Mouse (Mus musculus): Measurements from ENCODE around the gene Gimd1.

Gimd1 gene

GRCm38 (mm10) chr3:132629601-132630239 lies at the start of gene Gimd1:
TSS of gene Gimd1 (plus strand) at chr3:132629820.
- in situ Hi-C loops (cut with MboI; ENCODE audit: low sequenced_read_pairs), result no loop called here

DNA sequence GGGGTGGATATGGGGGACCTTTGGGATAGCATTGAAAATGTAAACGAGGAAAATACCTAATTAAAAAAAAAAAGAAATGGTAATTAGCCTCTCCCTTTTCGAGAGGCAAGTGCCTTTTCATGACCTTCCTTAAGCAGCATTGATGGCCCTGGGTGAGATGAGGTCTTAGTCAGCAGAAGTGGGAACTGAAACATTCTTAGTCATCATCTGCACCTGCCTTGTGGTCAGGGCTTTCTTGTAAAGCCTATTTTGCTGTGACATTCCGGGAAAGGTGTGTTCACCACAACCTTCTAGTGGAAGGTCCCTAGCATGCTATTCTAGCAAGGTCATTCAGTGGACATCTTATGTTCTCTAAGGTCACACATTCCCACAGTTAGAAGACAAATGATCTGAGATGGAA lies 48.4 kb upstream of the Gimd1 start:
- in situ Hi-C loops (cut with MboI; ENCODE audit: low sequenced_read_pairs), result no loop called here

GRCm38 (mm10) chr3:132582339-132582738 lies 47.3 kb upstream of the Gimd1 start:
- in situ Hi-C loops (cut with MboI; ENCODE audit: low sequenced_read_pairs), result no loop called here

DNA sequence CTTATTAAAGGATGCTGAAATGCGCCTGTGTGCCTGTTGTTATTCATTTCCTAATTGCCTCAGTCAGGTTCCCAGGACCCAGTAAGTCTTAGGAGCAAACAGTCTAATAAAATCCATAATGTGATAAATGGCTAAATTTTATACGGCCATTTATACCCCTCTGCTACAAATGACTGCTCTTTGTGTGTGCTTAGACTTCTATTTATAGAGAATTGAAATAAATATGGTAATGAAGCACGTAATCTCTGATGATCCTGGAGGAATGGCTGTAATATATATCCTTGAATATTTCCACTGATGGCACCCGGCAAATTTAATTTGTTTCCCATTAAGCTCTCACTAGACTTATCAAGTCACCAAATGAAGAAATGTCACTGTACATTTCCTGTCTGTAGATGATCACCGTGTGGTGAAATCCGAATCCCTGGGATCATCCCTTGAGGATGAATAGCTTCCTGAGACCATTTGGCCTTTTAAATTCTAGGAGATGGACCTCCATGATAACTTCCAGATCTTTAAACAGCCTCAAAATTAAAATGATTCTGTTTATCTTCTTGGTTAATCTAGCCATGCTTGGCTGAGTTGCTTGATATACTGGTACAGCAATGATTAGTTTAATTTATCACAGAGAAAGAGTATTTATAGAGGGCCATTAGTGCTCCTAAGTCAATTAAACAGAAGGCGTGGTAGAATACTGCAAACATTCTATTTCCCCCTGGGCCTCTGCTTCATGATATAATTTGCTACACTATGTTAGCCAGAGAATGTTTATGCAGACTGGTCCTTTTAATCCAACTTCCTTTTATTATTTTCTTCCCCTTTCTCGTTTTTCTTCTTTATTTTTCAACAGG lies 44.3 kb upstream of the Gimd1 start:
- in situ Hi-C loops (cut with MboI; ENCODE audit: low sequenced_read_pairs), result no loop called here

GRCm38 (mm10) chr3:132588146-132588545 lies 41.5 kb upstream of the Gimd1 start:
- in situ Hi-C loops (cut with MboI; ENCODE audit: low sequenced_read_pairs), result no loop called here

DNA sequence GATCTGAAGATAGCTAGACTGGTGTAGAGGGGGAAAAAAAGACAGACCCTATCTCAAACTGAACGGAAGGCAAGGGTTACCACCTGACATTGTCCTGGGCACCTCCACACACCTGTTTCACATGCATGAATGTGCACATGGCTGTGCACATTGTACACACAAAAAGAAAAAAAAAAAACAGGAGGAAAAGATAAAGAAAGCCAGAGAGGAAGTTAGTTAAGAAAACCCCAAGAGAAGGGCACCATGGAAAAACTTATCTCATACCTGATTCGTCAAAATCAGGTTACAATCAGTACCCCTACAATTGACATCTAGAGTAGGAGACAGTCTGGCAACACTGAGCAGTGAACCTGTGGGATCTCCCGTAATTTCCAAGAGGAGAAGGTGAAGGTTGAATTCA lies 39.6 kb upstream of the Gimd1 start:
- in situ Hi-C loops (cut with MboI; ENCODE audit: low sequenced_read_pairs), result no loop called here

DNA sequence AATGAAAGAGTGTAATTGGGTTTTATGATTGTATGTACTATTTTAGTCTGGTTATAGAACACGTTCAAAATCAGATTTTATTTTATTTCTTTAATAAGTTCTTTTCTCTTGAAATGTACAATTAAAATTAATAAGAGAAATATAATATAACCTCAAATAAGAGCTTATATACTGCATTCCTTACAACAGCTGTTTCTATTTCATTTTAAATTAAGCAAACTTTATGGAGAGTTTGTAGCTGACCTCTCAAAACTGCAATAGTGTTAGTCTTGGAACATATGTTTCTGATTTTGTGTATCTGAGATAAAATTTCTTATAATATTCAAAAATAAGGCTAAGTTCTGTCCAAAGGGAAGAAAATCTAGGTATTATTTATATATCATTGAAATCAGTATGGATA lies 39.0 kb upstream of the Gimd1 start:
- in situ Hi-C loops (cut with MboI; ENCODE audit: low sequenced_read_pairs), result no loop called here

DNA sequence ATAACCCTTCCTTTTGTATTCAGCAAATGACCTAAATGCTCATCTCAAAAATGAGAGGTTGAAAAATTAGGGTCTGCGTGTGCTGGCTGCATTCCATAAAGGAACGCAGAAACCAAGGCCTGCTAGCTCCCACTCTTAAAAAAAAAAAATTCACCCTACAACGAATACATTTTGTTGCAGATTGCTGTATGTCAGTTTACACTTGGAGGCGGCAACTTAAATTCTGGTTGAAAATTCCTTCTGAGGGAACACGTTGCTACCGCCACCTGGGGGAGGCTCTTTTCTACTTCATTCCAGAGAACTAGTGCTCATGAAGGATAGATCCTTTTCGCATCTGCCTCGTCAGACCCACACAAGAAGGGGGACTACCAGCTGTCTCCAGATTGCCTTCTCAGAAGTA lies 879 bp upstream of the Gimd1 start:
- in situ Hi-C loops (cut with MboI; ENCODE audit: low sequenced_read_pairs), result no loop called here

GRCm38 (mm10) chr3:132633261-132633660 lies 3.6 kb downstream of the Gimd1 start:
- in situ Hi-C loops (cut with MboI; ENCODE audit: low sequenced_read_pairs), result no loop called here

DNA sequence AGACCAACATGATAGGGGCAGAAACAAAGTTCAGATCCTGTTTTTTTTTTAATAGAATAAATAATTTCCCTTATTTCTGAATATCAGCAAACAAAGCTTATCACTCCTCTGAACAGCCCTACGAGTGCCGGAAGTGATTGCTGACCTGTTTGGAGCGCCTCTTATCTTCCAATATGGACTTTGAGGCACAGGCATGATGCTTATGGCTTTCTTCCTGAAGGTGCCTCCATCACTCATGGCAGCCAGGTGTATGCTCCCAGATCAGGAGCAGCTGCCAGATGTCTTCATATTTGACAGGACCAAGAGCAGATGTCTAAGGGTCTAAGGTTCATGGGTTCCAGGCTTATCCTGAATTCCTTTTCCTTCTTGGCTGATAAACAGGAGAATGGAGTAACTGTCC lies 7.5 kb downstream of the Gimd1 start:
- in situ Hi-C loops (cut with MboI; ENCODE audit: low sequenced_read_pairs), result no loop called here

GRCm38 (mm10) chr3:132644071-132644470 lies 14.5 kb downstream of the Gimd1 start:
- in situ Hi-C loops (cut with MboI; ENCODE audit: low sequenced_read_pairs), result no loop called here

GRCm38 (mm10) chr3:132646814-132647213 lies 17.2 kb downstream of the Gimd1 start:
- in situ Hi-C loops (cut with MboI; ENCODE audit: low sequenced_read_pairs), result no loop called here

GRCm38 (mm10) chr3:132649368-132649767 lies 19.7 kb downstream of the Gimd1 start:
- in situ Hi-C loops (cut with MboI; ENCODE audit: low sequenced_read_pairs), result no loop called here

DNA sequence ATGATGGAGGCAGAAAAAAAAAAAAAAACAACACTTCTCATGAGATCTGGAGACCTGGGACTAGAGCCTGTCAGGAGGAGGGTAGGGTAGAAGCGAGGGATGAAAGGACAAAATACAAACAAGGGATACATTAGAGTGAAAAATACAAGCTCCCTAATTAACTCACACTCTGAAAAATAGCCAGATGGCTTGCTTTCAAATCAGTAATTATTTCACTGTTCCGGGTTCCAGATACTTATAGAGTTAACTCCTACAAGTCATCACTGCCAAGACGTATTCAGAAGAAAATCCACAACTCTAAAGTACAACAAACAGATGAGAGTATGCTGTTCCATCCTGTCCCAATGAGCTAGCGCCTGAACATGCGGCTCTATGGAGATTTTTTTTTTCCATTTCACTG lies 20.6 kb downstream of the Gimd1 start:
- in situ Hi-C loops (cut with MboI; ENCODE audit: low sequenced_read_pairs), result no loop called here

DNA sequence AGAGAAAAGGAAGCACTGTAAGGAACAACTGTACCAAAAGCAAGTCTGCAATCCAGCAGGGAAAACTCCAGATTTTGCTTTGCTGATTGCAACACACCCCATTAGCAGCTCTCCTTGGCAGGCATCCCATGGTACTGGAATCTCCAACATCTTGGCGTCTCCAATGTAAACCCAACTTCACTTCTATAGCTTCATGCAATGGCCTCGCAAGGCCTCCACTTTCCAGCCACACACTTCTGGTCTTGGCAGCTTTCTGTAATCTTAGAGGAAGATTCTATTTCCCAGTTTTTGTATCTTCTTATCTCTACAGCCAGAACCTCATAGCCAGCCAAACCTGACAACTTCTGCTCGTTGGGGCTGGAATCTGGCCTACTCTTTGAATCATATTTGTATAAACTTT lies 22.2 kb downstream of the Gimd1 start:
- in situ Hi-C loops (cut with MboI; ENCODE audit: low sequenced_read_pairs), result no loop called here

DNA sequence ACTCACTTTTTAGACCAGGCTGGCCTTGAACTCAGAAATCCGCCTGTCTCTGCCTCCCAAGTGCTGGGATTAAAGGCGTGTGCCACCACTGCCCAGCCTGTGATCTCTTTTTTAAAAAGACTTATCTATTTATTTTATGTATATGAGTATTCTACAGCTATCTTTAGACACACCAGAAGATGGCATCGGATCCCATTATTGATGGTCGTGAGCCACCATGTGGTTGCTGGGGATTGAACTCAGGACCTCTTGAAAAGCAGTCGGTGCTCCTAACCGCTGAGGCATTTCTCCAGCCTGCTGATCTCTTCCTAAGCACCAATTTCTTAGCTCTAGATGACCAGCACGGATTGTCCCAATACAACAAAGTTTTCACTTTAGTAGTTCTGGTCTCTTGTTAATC lies 24.3 kb downstream of the Gimd1 start:
- in situ Hi-C loops (cut with MboI; ENCODE audit: low sequenced_read_pairs), result no loop called here

DNA sequence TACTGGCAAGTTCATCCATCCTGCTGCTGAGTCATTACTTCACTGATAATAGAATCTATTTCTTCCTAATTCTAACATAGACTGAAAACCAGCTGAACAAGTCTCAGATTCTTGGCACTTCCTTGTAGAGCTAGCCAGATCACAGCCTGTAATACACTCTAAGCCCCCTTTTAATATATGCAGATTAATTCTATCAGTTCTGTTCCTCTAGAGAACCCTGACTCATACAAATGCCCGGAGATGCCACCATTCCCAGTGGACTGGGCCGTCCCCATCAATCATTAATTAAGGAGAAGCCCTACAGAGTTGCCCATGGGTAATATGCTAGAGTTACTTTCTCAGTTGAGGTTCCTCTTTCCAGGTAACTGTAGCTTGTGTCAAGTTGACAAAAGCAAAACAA lies 26.3 kb downstream of the Gimd1 start:
- in situ Hi-C loops (cut with MboI; ENCODE audit: low sequenced_read_pairs), result no loop called here

- in situ Hi-C loops (cut with MboI; ENCODE audit: low sequenced_read_pairs), result no loop called here
Measured at GRCm38 (mm10) chr3:132677494-132677893, 47.9 kb downstream of the Gimd1 start.

GRCm38 (mm10) chr3:132683447-132684230 lies 54.0 kb downstream of the Gimd1 start, which contains the start of gene Tbck:
TSS of gene Tbck (plus strand) at chr3:132684144.
- in situ Hi-C loops (cut with MboI; ENCODE audit: low sequenced_read_pairs), result no loop called here

DNA sequence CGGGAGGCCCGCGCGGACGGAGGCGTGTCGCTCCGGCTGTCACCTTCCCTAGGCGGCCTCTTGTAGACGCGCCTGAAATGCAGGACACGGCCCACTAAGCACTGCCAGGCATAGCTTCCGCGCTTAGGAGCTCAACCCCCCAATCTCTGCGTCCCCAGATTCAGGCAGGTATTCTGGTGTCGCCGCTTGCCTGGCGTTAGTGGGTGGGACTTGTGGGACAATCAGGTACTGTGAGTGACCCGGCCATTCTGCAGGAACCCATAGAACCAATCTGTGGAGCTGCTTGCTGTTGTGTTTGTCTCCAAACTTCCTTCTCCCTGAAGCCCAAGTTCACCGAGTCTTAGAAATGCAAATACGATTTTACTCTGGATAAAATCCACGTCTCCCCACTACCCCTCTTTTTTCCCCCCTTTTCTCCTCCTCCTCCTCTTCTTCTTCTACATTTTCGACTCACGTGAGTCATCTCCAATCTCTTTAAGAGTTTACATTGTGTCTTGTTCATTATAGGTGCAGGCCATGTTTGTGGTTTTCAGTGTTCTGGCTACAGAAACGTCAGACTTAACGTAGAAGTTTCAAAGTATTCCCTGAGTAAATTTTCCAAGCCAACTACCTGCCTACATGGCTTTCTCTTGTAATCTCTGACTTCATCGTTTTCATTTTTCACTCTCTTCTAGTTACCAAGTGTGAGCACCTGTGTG lies 54.8 kb downstream of the Gimd1 start, which contains the start of gene Aimp1:
Gene Aimp1, minus strand, starts transcription at position 140 of the 698 bp plus-strand sequence.
- in situ Hi-C loops (cut with MboI; ENCODE audit: low sequenced_read_pairs), result no loop called here
